9 mouse cellular contexts compared by ENCODE assay signal in genomic region chr19:24900581-24901220, GRCm38 (mm10). TPM values are rescaled to one million over a fixed set of nuclear protein-coding genes. Genes with fewer than 3 reads are reported as not detected.
A peak's percentile ranks its signal among the peaks of the same experiment; 100 is the strongest.
DNase-seq lines count a peak whose midpoint lies in the region; ATAC-seq and TF ChIP-seq lines count a peak whose summit lies in the region.
"Had no signal": no experiment of that assay in that cellular context is flagged by ENCODE, and none has a peak within 500 bp of the region (broad histone marks: within the 10 kb centered on the region; RNA-seq: fewer than 3 reads in every experiment).

TSS of gene Foxd4 (minus strand) at chr19:24901197.

- peaks cover 6% of the 10 kb centered on the region for H3K27me3 ChIP-seq in kidney, adult 2 months (replicated peaks; ENCODE audit: control insufficient read depth, insufficient read depth, low read length)
- peaks cover 73% of the 10 kb centered on the region for H3K27me3 ChIP-seq in embryonic facial prominence, embryonic 12.5 days
- H3K27me3 ChIP-seq in hindbrain, embryonic 16.5 days (replicated peaks; ENCODE audit: control insufficient read depth, insufficient read depth, low read length): peaks cover 43% of the 10 kb centered on the region
- peaks cover 60% of the 10 kb centered on the region for H3K27me3 ChIP-seq in midbrain, embryonic 16.5 days (ENCODE audit: control insufficient read depth, insufficient read depth, low read depth, low read length)

- ATAC-seq in embryonic facial prominence, embryonic 12.5 days (ENCODE audit: insufficient number of reproducible peaks, insufficient read depth, low FRiP score, low TSS enrichment): no peak
- no peak; the same call in 1 of the 2 replicates for ATAC-seq in hindbrain, embryonic 16.5 days
- no peak for ATAC-seq in midbrain, embryonic 16.5 days
- ATAC-seq: inflammation-experienced regulatory T-cells, adult 6 months had no signal

- WGBS in kidney, adult 2 months: 2% methylated on average over 27 of the region's 27 CpGs
- WGBS in embryonic facial prominence, embryonic 12.5 days: under 1% methylated on average over 27 of the region's 27 CpGs
- WGBS in hindbrain, embryonic 16.5 days: under 1% methylated on average over 25 of the region's 27 CpGs
- under 1% methylated on average over 25 of the region's 27 CpGs for WGBS in midbrain, embryonic 16.5 days

- no peak for TF ChIP-seq CTCF in kidney, adult 2 months (conservative IDR thresholded peaks at IDR 0.05; ENCODE audit: insufficient read depth, insufficient read length, low read depth, low read length)

- no peak for DNase-seq in kidney, adult 2 months
- no peak for DNase-seq in kidney, postnatal 14 days
- DNase-seq in adrenal gland, postnatal 14 days: no peak
- no peak for DNase-seq in right cerebral cortex, postnatal 4 days
- no peak for DNase-seq in gastrocnemius, adult 8-10 months (ENCODE audit: low spot score in 2 of 2)

- H3K36me3 ChIP-seq in kidney, adult 2 months (ENCODE audit: control insufficient read depth, insufficient read depth, low read length): no peaks in the 10 kb centered on the region
- no peaks in the 10 kb centered on the region for H3K36me3 ChIP-seq in embryonic facial prominence, embryonic 12.5 days
- no peaks in the 10 kb centered on the region for H3K36me3 ChIP-seq in hindbrain, embryonic 16.5 days (ENCODE audit: control insufficient read depth, insufficient read depth, low read length)
- H3K36me3 ChIP-seq in midbrain, embryonic 16.5 days (ENCODE audit: control insufficient read depth, insufficient read depth, low read length): no peaks in the 10 kb centered on the region

- no peak within 1 kb of the TSS for H3K27ac ChIP-seq in kidney, adult 2 months (ENCODE audit: insufficient read depth, low read depth, low read length)
- H3K27ac ChIP-seq in embryonic facial prominence, embryonic 12.5 days: no peak within 1 kb of the TSS
- no peak within 1 kb of the TSS for H3K27ac ChIP-seq in hindbrain, embryonic 16.5 days (ENCODE audit: low read depth, low read length)
- no peak within 1 kb of the TSS for H3K27ac ChIP-seq in midbrain, embryonic 16.5 days (ENCODE audit: low read length)

- H3K4me1 ChIP-seq in kidney, adult 2 months (ENCODE audit: control insufficient read depth, insufficient read depth, low read length): peaks cover 8% of the 10 kb centered on the region; the same call in 1 of the 2 replicates
- H3K4me1 ChIP-seq in embryonic facial prominence, embryonic 12.5 days: peaks cover 18% of the 10 kb centered on the region
- H3K4me1 ChIP-seq in hindbrain, embryonic 16.5 days (ENCODE audit: control insufficient read depth, insufficient read depth, low read depth, low read length): peaks cover 17% of the 10 kb centered on the region
- H3K4me1 ChIP-seq in midbrain, embryonic 16.5 days (ENCODE audit: control insufficient read depth, insufficient read depth, low read length): peaks cover 21% of the 10 kb centered on the region

- no peaks in the 10 kb centered on the region for H3K9me3 ChIP-seq in embryonic facial prominence, embryonic 12.5 days
- H3K9me3 ChIP-seq in hindbrain, embryonic 16.5 days (ENCODE audit: control insufficient read depth, low read length): no peaks in the 10 kb centered on the region
- H3K9me3 ChIP-seq in midbrain, embryonic 16.5 days (replicated peaks; ENCODE audit: control insufficient read depth, low read length, poor library complexity, severe bottlenecking): no peaks in the 10 kb centered on the region

- H3K4me2 ChIP-seq in embryonic facial prominence, embryonic 12.5 days (replicated peaks): peak within 1 kb of the TSS; percentile 71
- peak within 1 kb of the TSS; percentile 69 for H3K4me2 ChIP-seq in hindbrain, embryonic 16.5 days (ENCODE audit: low read length)
- peak within 1 kb of the TSS; percentile 62 for H3K4me2 ChIP-seq in midbrain, embryonic 16.5 days (ENCODE audit: low read length)

- no peak for TF ChIP-seq POLR2A in kidney, adult 2 months (IDR thresholded peaks at IDR 0.05; ENCODE audit: low read depth, low read length)

- H3K4me3 ChIP-seq in kidney, adult 2 months (ENCODE audit: insufficient read depth, low read depth, low read length): peak within 1 kb of the TSS; percentile 22; the same call in 1 of the 2 replicates
- peak within 1 kb of the TSS; percentile 39 for H3K4me3 ChIP-seq in embryonic facial prominence, embryonic 12.5 days
- peak within 1 kb of the TSS; percentile 41 for H3K4me3 ChIP-seq in hindbrain, embryonic 16.5 days (ENCODE audit: low read length)
- peak within 1 kb of the TSS; percentile 40 for H3K4me3 ChIP-seq in midbrain, embryonic 16.5 days (ENCODE audit: low read depth, low read length)

- H3K9ac ChIP-seq in embryonic facial prominence, embryonic 12.5 days: no peak within 1 kb of the TSS
- H3K9ac ChIP-seq in hindbrain, embryonic 16.5 days (ENCODE audit: low read depth, low read length): peak within 1 kb of the TSS; percentile 31; the same call in 1 of the 2 replicates
- H3K9ac ChIP-seq in midbrain, embryonic 16.5 days (ENCODE audit: low read depth, low read length): no peak within 1 kb of the TSS

RNA-seq across cellular contexts. Expression of gene Foxd4, which starts in this region (rescaled TPM):
- not detected in 2 replicates for polyA plus RNA-seq in kidney, adult 2 months (2012; rRNA removed)
- not detected in 2 replicates for polyA plus RNA-seq in embryonic facial prominence, embryonic 12.5 days (2016; fragmentation: Nextera tagmentation; extraction: Ambion mirVana)
- polyA plus RNA-seq in hindbrain, embryonic 16.5 days (2015; fragmentation: Nextera tagmentation; extraction: Ambion mirVana): 0.27 TPM in 1 of 2 replicates, not detected in the other
- polyA plus RNA-seq in midbrain, embryonic 16.5 days (2015; fragmentation: Nextera tagmentation; extraction: Ambion mirVana): 0.15 and 0.21 TPM in 2 replicates
- not detected in 2 replicates for total RNA-seq in adrenal gland, postnatal 14 days (2021)
- not detected for total RNA-seq in gastrocnemius, adult 8-10 months (2022)
- polyA plus RNA-seq: inflammation-experienced regulatory T-cells, adult 6 months had no signal
